Mouse (Mus musculus): ENCODE results near the gene Wfdc18. TPM values are rescaled to one million over a fixed set of nuclear protein-coding genes. Genes with fewer than 3 reads are reported as not detected.

The Wfdc18 gene
- not detected for total RNA-seq (2023)

GRCm38 (mm10) chr11:83708715-83709114 is at the start of gene Wfdc18:
Gene Wfdc18 (plus strand): TSS chr11:83709015.

GRCm38 (mm10) chr11:83662204-83662603 is 46.6 kb upstream of the Wfdc18 start, which contains the start of gene Ccl4:
Gene Ccl4 (plus strand): TSS chr11:83662584.

GRCm38 (mm10) chr11:83703705-83704104 is 5.1 kb upstream of the Wfdc18 start, which contains the start of gene Wfdc17:
Gene Wfdc17 (plus strand): TSS chr11:83703991.

GRCm38 (mm10) chr11:83746681-83747080 is 37.9 kb downstream of the Wfdc18 start, which contains the start of gene Wfdc21:
Gene Wfdc21 (plus strand): TSS chr11:83746940.

GRCm38 (mm10) chr11:83753581-83754181 is 44.9 kb downstream of the Wfdc18 start, which contains the start of gene Heatr6:
Gene Heatr6 (plus strand): TSS chr11:83753696.

Other genes starting within 250 kb of the Wfdc18 start
- under 1 TPM in 1 of 2 experiments, not detected in 1; 0.46 TPM for gene Mmp28, start 245.9 kb upstream of the Wfdc18 start, total RNA-seq (2023)
- gene Taf15, start 235.9 kb upstream of the Wfdc18 start, total RNA-seq (2023): 100 to 1,000 TPM; 170 to 177 TPM
- under 1 TPM in 1 of 2 experiments, not detected in 1; 0.29 TPM for gene Heatr9, start 186.8 kb upstream of the Wfdc18 start, total RNA-seq (2023)
- 1 to 10 TPM; 2.4 to 9.3 TPM for gene Ccl5, start 178.5 kb upstream of the Wfdc18 start, total RNA-seq (2023)
- 1 to 10 TPM in 1 of 2 experiments, under 1 TPM in 1; 0.24 to 1.1 TPM for gene Ccl9, start 130.4 kb upstream of the Wfdc18 start, total RNA-seq (2023)
- under 1 TPM in 1 of 2 experiments, not detected in 1; 0.99 TPM for gene Ccl6, start 115.9 kb upstream of the Wfdc18 start, total RNA-seq (2023)
- not detected for gene Rpl9-ps1, start 63.4 kb upstream of the Wfdc18 start, total RNA-seq (2023)
- gene Ccl3, start 59.7 kb upstream of the Wfdc18 start, total RNA-seq (2023): 10 to 100 TPM; 13.4 to 21.2 TPM
- gene Ccl4, start 46.4 kb upstream of the Wfdc18 start, total RNA-seq (2023): 1 to 10 TPM; 4.5 to 8.1 TPM
- 10 to 100 TPM in 1 of 2 experiments, 1 to 10 TPM in 1; 5.8 to 12.5 TPM for gene Wfdc17, start 5.0 kb upstream of the Wfdc18 start, total RNA-seq (2023)
- 1 to 10 TPM; 4.7 to 5.5 TPM for gene Wfdc21, start 37.9 kb downstream of the Wfdc18 start, total RNA-seq (2023)
- gene Heatr6, start 44.7 kb downstream of the Wfdc18 start, total RNA-seq (2023): 10 to 100 TPM; 54.8 to 63.9 TPM
- under 1 TPM; 0.58 to 0.59 TPM for gene Hnf1b, start 141.0 kb downstream of the Wfdc18 start, total RNA-seq (2023)
- gene Ddx52, start 233.0 kb downstream of the Wfdc18 start, total RNA-seq (2023): 10 to 100 TPM; 36.6 to 41.0 TPM